Mouse (Mus musculus): ENCODE results near the gene Bsnd.

DNA sequence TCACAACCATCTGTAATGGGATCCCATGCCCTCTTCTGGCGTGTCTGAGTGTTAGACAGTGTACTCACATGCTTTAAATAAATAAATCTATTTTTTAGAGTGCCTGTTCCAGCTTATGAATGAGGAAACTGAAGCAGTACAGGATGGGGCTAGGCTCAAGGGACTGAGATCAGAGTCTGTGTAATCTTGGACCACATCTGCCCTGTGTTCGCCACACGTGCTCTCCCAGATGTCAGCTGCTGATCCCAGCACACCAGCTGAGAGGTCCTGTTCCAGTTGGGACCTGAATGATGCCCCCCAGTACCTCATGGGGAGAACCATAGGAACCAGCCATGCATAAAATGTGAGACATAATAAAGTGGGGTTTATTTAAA, 6.4 kb upstream of the Bsnd start:
- TF ChIP-seq CTCF (IDR thresholded peaks at IDR 0.05) (no peak), EP300 (IDR thresholded peaks at IDR 0.05) (no peak)
